Mouse (Mus musculus) liver, embryonic 14.5 days (tissue): ENCODE measurements at regions not wholly inside any gene's neighbourhood (a gene's known extent, or its start where the extent isn't known, plus 50 kb on each side); places are given as distances from the start of the nearest gene placed in this dataset.
A peak's percentile ranks its signal among the peaks of the same experiment; 100 is the strongest.

ENCODE experiments used
- ATAC-seq: fragments of 200-750 bp; cut with Nextera tagmentation; 2 replicates; pipeline ENCODE4 v1.8.0; 2017; ENCODE audit warnings: moderate number of reproducible peaks, mild to moderate bottlenecking, moderate library complexity; ENCODE audit not compliant: insufficient read depth
- DNase-seq, 3 experiments: peaks; one replicate each; pipeline ENCODE4 v3.0.0-alpha.2; 2012 to 2013; ENCODE audit warnings: low read depth in 3 of 3, low spot score in 3 of 3
- H3K27ac ChIP-seq: fragments of 300-500 bp; sonication (generic); 2 replicates; pipeline ENCODE4 v1.5.1; 2014; ENCODE audit warnings: moderate library complexity, mild to moderate bottlenecking, control low read depth, inconsistent platforms
- H3K27me3 ChIP-seq: fragments of 300-500 bp; sonication (generic); 2 replicates; pipeline ENCODE4 v1.6.1; 2014; ENCODE audit warnings: mild to moderate bottlenecking, low read length, moderate library complexity; ENCODE audit not compliant: control insufficient read depth, insufficient read depth
- H3K36me3 ChIP-seq: fragments of 300-500 bp; sonication (generic); replicated peaks from 2 replicates; pipeline ENCODE4 v1.6.1; 2014; ENCODE audit warnings: low read depth; ENCODE audit not compliant: control insufficient read depth, insufficient read depth
- H3K4me1 ChIP-seq, 2 experiments: fragments of 200-500 bp in 1 of 2; fragments of 300-500 bp in 1 of 2; sonication (generic) in 1 of 2; replicated peaks; 2 replicates each; pipeline ENCODE4 v1.6.1; 2012 to 2014; ENCODE audit warnings: antibody characterized with exemption in 1 of 2, inconsistent platforms in 1 of 2, low read length in 1 of 2; ENCODE audit not compliant: control insufficient read depth in 2 of 2, insufficient read depth in 2 of 2
- H3K4me2 ChIP-seq: fragments of 300-500 bp; sonication (generic); 2 replicates; pipeline ENCODE4 v1.6.1; 2014; ENCODE audit warnings: low read depth, mild to moderate bottlenecking, control low read depth, moderate library complexity
- H3K4me3 ChIP-seq, 2 experiments: fragments of 200-500 bp in 1 of 2; fragments of 300-500 bp in 1 of 2; sonication (generic) in 1 of 2; 2 replicates each; pipeline ENCODE4 v1.5.1; 2012 to 2014; ENCODE audit warnings: low read depth in 2 of 2, low read length in 2 of 2, mild to moderate bottlenecking in 2 of 2, control low read depth in 1 of 2, inconsistent platforms in 1 of 2, moderate library complexity in 1 of 2; ENCODE audit not compliant: insufficient read depth in 1 of 2
- H3K9ac ChIP-seq: fragments of 300-500 bp; sonication (generic); replicated peaks from 2 replicates; pipeline ENCODE4 v1.6.1; 2014; ENCODE audit warnings: mild to moderate bottlenecking, control low read depth, moderate library complexity
- H3K9me3 ChIP-seq: fragments of 300-500 bp; sonication (generic); 2 replicates; pipeline ENCODE4 v1.6.1; 2016; ENCODE audit warnings: low read length, mixed read lengths; ENCODE audit not compliant: control insufficient read depth
- CTCF ChIP-seq: IDR thresholded peaks from 2 replicates; pipeline ENCODE4 v1.5.1; 2016; ENCODE audit warnings: antibody characterized with exemption, low read depth, control low read depth
- EP300 ChIP-seq: IDR thresholded peaks from 2 replicates; pipeline ENCODE4 v1.6.1; 2016; ENCODE audit warnings: antibody characterized with exemption, low read depth
- WGBS: fragments of 180-500 bp; shearing (Covaris S2); extraction: QIAGEN DNeasy Blood & Tissue Kit; methylation state at CpG from one replicate; pipeline ENCODE4 v1.1.7; 2014; ENCODE audit not compliant: insufficient replicate concordance; 5-methylcytosine and 5-hydroxymethylcytosine counted together

- 20% methylated on average over 9 of the region's 9 CpGs for WGBS
- Histone ChIP-seq H3K9ac (no peak overlapping the region), H3K36me3 (no peaks in the 10 kb centered on the region), H3K4me1 (no peaks in the 10 kb centered on the region), H3K4me2 (no peak overlapping the region), H3K9me3 (no peaks in the 10 kb centered on the region), H3K27me3 (no peaks in the 10 kb centered on the region), H3K4me3 (no peak overlapping the region), H3K27ac (no peak overlapping the region)
- DNase-seq (no peak), ATAC-seq (0 out of 2 replicates have a peak, but pooled peaks have one; percentile 21)
- peak; percentile 71 for TF ChIP-seq CTCF
- no peak for TF ChIP-seq EP300
Observed at GRCm38 (mm10) chr11:48588833-48589649, 211.1 kb upstream of the Rack1 start.

GRCm38 (mm10) chr11:48568769-48569168, 231.4 kb upstream of the Rack1 start:
- Histone ChIP-seq H3K4me1 (no peaks in the 10 kb centered on the region), H3K4me2 (no peak overlapping the region), H3K9me3 (no peaks in the 10 kb centered on the region), H3K36me3 (no peaks in the 10 kb centered on the region), H3K27me3 (no peaks in the 10 kb centered on the region), H3K27ac (no peak overlapping the region), H3K9ac (no peak overlapping the region), H3K4me3 (no peak overlapping the region)
- no peak for TF ChIP-seq CTCF
- TF ChIP-seq EP300 = no peak
- WGBS = 72% methylated on average over 3 of the region's 3 CpGs
- DNase-seq = no peak
- no peak for ATAC-seq

GRCm38 (mm10) chr11:48567583-48568562, 232.3 kb upstream of the Rack1 start:
- TF ChIP-seq CTCF (no peak), EP300 (no peak)
- no peak overlapping the region for H3K4me3 ChIP-seq
- 45% methylated on average over 6 of the region's 6 CpGs for whole genome bisulfite sequencing
- H3K27me3 ChIP-seq = no peaks in the 10 kb centered on the region
- no peak overlapping the region for H3K9ac ChIP-seq
- no peak overlapping the region for H3K27ac ChIP-seq
- H3K4me1 ChIP-seq = no peaks in the 10 kb centered on the region
- DNase-seq (no peak), ATAC-seq (no peak)
- no peaks in the 10 kb centered on the region for H3K9me3 ChIP-seq
- no peak overlapping the region for H3K4me2 ChIP-seq
- no peaks in the 10 kb centered on the region for H3K36me3 ChIP-seq

- Histone ChIP-seq H3K4me2 (no peak overlapping the region), H3K27ac (no peak overlapping the region), H3K9me3 (no peaks in the 10 kb centered on the region), H3K36me3 (no peaks in the 10 kb centered on the region), H3K4me3 (no peak overlapping the region), H3K4me1 (no peaks in the 10 kb centered on the region), H3K9ac (no peak overlapping the region), H3K27me3 (no peaks in the 10 kb centered on the region)
- no peak for DNase-seq
- WGBS = 20% methylated on average over 1 of the region's 1 CpGs
- TF ChIP-seq EP300 (no peak), CTCF (no peak)
- ATAC-seq = no peak
Observed at GRCm38 (mm10) chr11:48558053-48558452, 242.1 kb upstream of the Rack1 start.

- 60% methylated on average over 3 of the region's 3 CpGs for WGBS
- H3K27me3 ChIP-seq = no peaks in the 10 kb centered on the region
- ATAC-seq (no peak), DNase-seq (no peak)
- TF ChIP-seq CTCF (no peak), EP300 (no peak)
- H3K9ac ChIP-seq = no peak overlapping the region
- no peak overlapping the region for H3K27ac ChIP-seq
- no peak overlapping the region for H3K4me3 ChIP-seq
- no peak overlapping the region for H3K4me2 ChIP-seq
- H3K4me1 ChIP-seq = no peaks in the 10 kb centered on the region
- no peaks in the 10 kb centered on the region for H3K36me3 ChIP-seq
- H3K9me3 ChIP-seq = no peaks in the 10 kb centered on the region
Observed at GRCm38 (mm10) chr11:48552006-48552405, 248.1 kb upstream of the Rack1 start.
